Mouse (Mus musculus): ENCODE data around the gene Cyp4f39. TPM values are rescaled to one million over a fixed set of nuclear protein-coding genes. Genes with fewer than 3 reads are reported as not detected.

Cyp4f39 gene
- polyA plus RNA-seq (2014; fragmentation: Nextera tagmentation; extraction: Ambion mirVana) = 0.79 and 0.92 TPM in 2 replicates

- peaks cover 8% of the 10 kb centered on the region; the same call in 1 of the 2 replicates for H3K27me3 ChIP-seq (ENCODE audit: control insufficient read depth, insufficient read depth, low read length)
- WGBS = 1% methylated on average over 19 of the region's 19 CpGs
- H3K36me3 ChIP-seq (ENCODE audit: control insufficient read depth, insufficient read depth, low read length) = no peaks in the 10 kb centered on the region
- no peaks in the 10 kb centered on the region for H3K4me1 ChIP-seq (ENCODE audit: control insufficient read depth, insufficient read depth, low read length)
- H3K4me3 ChIP-seq (ENCODE audit: low read depth, low read length) = peak within 1 kb of the TSS; percentile 3; the same call in 1 of the 2 replicates
- H3K9me3 ChIP-seq (ENCODE audit: control insufficient read depth, low read length) = no peaks in the 10 kb centered on the region
- no peak within 1 kb of the TSS for H3K9ac ChIP-seq (replicated peaks; ENCODE audit: low read depth, low read length)
- H3K27ac ChIP-seq (ENCODE audit: low read depth, low read length) = no peak within 1 kb of the TSS
- ATAC-seq (ENCODE audit: low read depth) = no peak
- H3K4me2 ChIP-seq (ENCODE audit: low read depth, low read length) = peak within 1 kb of the TSS; percentile 43
Observed at GRCm38 (mm10) chr17:32452482-32452881, at the start of gene Cyp4f39. Gene Cyp4f39 (plus strand): TSS chr17:32452723.

GRCm38 (mm10) chr17:32402779-32403157 lies 49.8 kb upstream of the Cyp4f39 start:
- no peaks in the 10 kb centered on the region for H3K36me3 ChIP-seq (ENCODE audit: control insufficient read depth, insufficient read depth, low read length)
- no peak overlapping the region for H3K4me3 ChIP-seq (ENCODE audit: low read depth, low read length)
- H3K4me2 ChIP-seq (ENCODE audit: low read depth, low read length) = no peak overlapping the region
- no peak for ATAC-seq (ENCODE audit: low read depth)
- H3K27ac ChIP-seq (ENCODE audit: low read depth, low read length) = no peak overlapping the region
- 74% methylated on average over 11 of the region's 11 CpGs for WGBS
- H3K4me1 ChIP-seq (ENCODE audit: control insufficient read depth, insufficient read depth, low read length) = no peaks in the 10 kb centered on the region
- H3K27me3 ChIP-seq (ENCODE audit: control insufficient read depth, insufficient read depth, low read length) = peaks cover 6% of the 10 kb centered on the region
- H3K9me3 ChIP-seq (ENCODE audit: control insufficient read depth, low read length) = no peaks in the 10 kb centered on the region
- H3K9ac ChIP-seq (replicated peaks; ENCODE audit: low read depth, low read length) = no peak overlapping the region

GRCm38 (mm10) chr17:32403417-32403816 lies 49.1 kb upstream of the Cyp4f39 start, which contains the start of gene Rasal3:
Gene Rasal3 (minus strand): TSS chr17:32403583.
- H3K4me2 ChIP-seq (ENCODE audit: low read depth, low read length) = no peak within 1 kb of the TSS
- no peak within 1 kb of the TSS for H3K4me3 ChIP-seq (ENCODE audit: low read depth, low read length)
- no peaks in the 10 kb centered on the region for H3K9me3 ChIP-seq (ENCODE audit: control insufficient read depth, low read length)
- no peak within 1 kb of the TSS for H3K9ac ChIP-seq (replicated peaks; ENCODE audit: low read depth, low read length)
- H3K36me3 ChIP-seq (ENCODE audit: control insufficient read depth, insufficient read depth, low read length) = no peaks in the 10 kb centered on the region
- no peak for ATAC-seq (ENCODE audit: low read depth)
- no peaks in the 10 kb centered on the region for H3K4me1 ChIP-seq (ENCODE audit: control insufficient read depth, insufficient read depth, low read length)
- 81% methylated on average over 8 of the region's 8 CpGs for WGBS
- no peaks in the 10 kb centered on the region for H3K27me3 ChIP-seq (ENCODE audit: control insufficient read depth, insufficient read depth, low read length)
- H3K27ac ChIP-seq (ENCODE audit: low read depth, low read length) = no peak within 1 kb of the TSS

GRCm38 (mm10) chr17:32411898-32412297 lies 40.6 kb upstream of the Cyp4f39 start:
- H3K4me3 ChIP-seq (ENCODE audit: low read depth, low read length) = no peak overlapping the region
- H3K4me1 ChIP-seq (ENCODE audit: control insufficient read depth, insufficient read depth, low read length) = no peaks in the 10 kb centered on the region
- H3K9ac ChIP-seq (replicated peaks; ENCODE audit: low read depth, low read length) = no peak overlapping the region
- H3K9me3 ChIP-seq (ENCODE audit: control insufficient read depth, low read length) = no peaks in the 10 kb centered on the region
- WGBS = 88% methylated on average over 6 of the region's 6 CpGs
- H3K36me3 ChIP-seq (ENCODE audit: control insufficient read depth, insufficient read depth, low read length) = no peaks in the 10 kb centered on the region
- no peaks in the 10 kb centered on the region for H3K27me3 ChIP-seq (ENCODE audit: control insufficient read depth, insufficient read depth, low read length)
- no peak for ATAC-seq (ENCODE audit: low read depth)
- no peak overlapping the region for H3K4me2 ChIP-seq (ENCODE audit: low read depth, low read length)
- H3K27ac ChIP-seq (ENCODE audit: low read depth, low read length) = no peak overlapping the region

- Histone ChIP-seq H3K27me3 (ENCODE audit: control insufficient read depth, insufficient read depth, low read length) (no peaks in the 10 kb centered on the region), H3K4me2 (ENCODE audit: low read depth, low read length) (no peak overlapping the region), H3K4me1 (ENCODE audit: control insufficient read depth, insufficient read depth, low read length) (no peaks in the 10 kb centered on the region), H3K27ac (ENCODE audit: low read depth, low read length) (no peak overlapping the region), H3K36me3 (ENCODE audit: control insufficient read depth, insufficient read depth, low read length) (no peaks in the 10 kb centered on the region), H3K9ac (replicated peaks; ENCODE audit: low read depth, low read length) (no peak overlapping the region), H3K9me3 (ENCODE audit: control insufficient read depth, low read length) (no peaks in the 10 kb centered on the region), H3K4me3 (ENCODE audit: low read depth, low read length) (no peak overlapping the region)
- no peak for ATAC-seq (ENCODE audit: low read depth)
- WGBS = 54% methylated on average over 24 of the region's 24 CpGs
Observed at GRCm38 (mm10) chr17:32415417-32416020, 37.0 kb upstream of the Cyp4f39 start.

- Histone ChIP-seq H3K9ac (replicated peaks; ENCODE audit: low read depth, low read length) (no peak overlapping the region), H3K27me3 (ENCODE audit: control insufficient read depth, insufficient read depth, low read length) (no peaks in the 10 kb centered on the region), H3K4me3 (ENCODE audit: low read depth, low read length) (no peak overlapping the region), H3K27ac (ENCODE audit: low read depth, low read length) (no peak overlapping the region), H3K4me1 (ENCODE audit: control insufficient read depth, insufficient read depth, low read length) (no peaks in the 10 kb centered on the region), H3K36me3 (ENCODE audit: control insufficient read depth, insufficient read depth, low read length) (no peaks in the 10 kb centered on the region), H3K9me3 (ENCODE audit: control insufficient read depth, low read length) (no peaks in the 10 kb centered on the region), H3K4me2 (ENCODE audit: low read depth, low read length) (no peak overlapping the region)
- WGBS = 94% methylated on average over 14 of the region's 14 CpGs
- ATAC-seq (ENCODE audit: low read depth) = no peak
Observed at GRCm38 (mm10) chr17:32416771-32417170, 35.8 kb upstream of the Cyp4f39 start.

GRCm38 (mm10) chr17:32419989-32420388 lies 32.5 kb upstream of the Cyp4f39 start:
- 82% methylated on average over 2 of the region's 2 CpGs for WGBS
- Histone ChIP-seq H3K9ac (replicated peaks; ENCODE audit: low read depth, low read length) (no peak overlapping the region), H3K27ac (ENCODE audit: low read depth, low read length) (no peak overlapping the region), H3K36me3 (ENCODE audit: control insufficient read depth, insufficient read depth, low read length) (no peaks in the 10 kb centered on the region), H3K9me3 (ENCODE audit: control insufficient read depth, low read length) (no peaks in the 10 kb centered on the region), H3K4me2 (ENCODE audit: low read depth, low read length) (no peak overlapping the region), H3K4me3 (ENCODE audit: low read depth, low read length) (no peak overlapping the region), H3K4me1 (ENCODE audit: control insufficient read depth, insufficient read depth, low read length) (no peaks in the 10 kb centered on the region), H3K27me3 (ENCODE audit: control insufficient read depth, insufficient read depth, low read length) (no peaks in the 10 kb centered on the region)
- ATAC-seq (ENCODE audit: low read depth) = no peak

GRCm38 (mm10) chr17:32420781-32421180 lies 31.7 kb upstream of the Cyp4f39 start:
- H3K4me2 ChIP-seq (ENCODE audit: low read depth, low read length) = no peak overlapping the region
- H3K9ac ChIP-seq (replicated peaks; ENCODE audit: low read depth, low read length) = no peak overlapping the region
- no peaks in the 10 kb centered on the region for H3K27me3 ChIP-seq (ENCODE audit: control insufficient read depth, insufficient read depth, low read length)
- no peak overlapping the region for H3K4me3 ChIP-seq (ENCODE audit: low read depth, low read length)
- H3K36me3 ChIP-seq (ENCODE audit: control insufficient read depth, insufficient read depth, low read length) = no peaks in the 10 kb centered on the region
- H3K4me1 ChIP-seq (ENCODE audit: control insufficient read depth, insufficient read depth, low read length) = no peaks in the 10 kb centered on the region
- 87% methylated on average over 8 of the region's 8 CpGs for WGBS
- no peaks in the 10 kb centered on the region for H3K9me3 ChIP-seq (ENCODE audit: control insufficient read depth, low read length)
- no peak for ATAC-seq (ENCODE audit: low read depth)
- H3K27ac ChIP-seq (ENCODE audit: low read depth, low read length) = no peak overlapping the region

- Histone ChIP-seq H3K27ac (ENCODE audit: low read depth, low read length) (no peak within 1 kb of the TSS), H3K27me3 (ENCODE audit: control insufficient read depth, insufficient read depth, low read length) (no peaks in the 10 kb centered on the region), H3K9me3 (ENCODE audit: control insufficient read depth, low read length) (no peaks in the 10 kb centered on the region), H3K4me2 (ENCODE audit: low read depth, low read length) (no peak within 1 kb of the TSS), H3K36me3 (ENCODE audit: control insufficient read depth, insufficient read depth, low read length) (no peaks in the 10 kb centered on the region), H3K4me1 (ENCODE audit: control insufficient read depth, insufficient read depth, low read length) (no peaks in the 10 kb centered on the region), H3K4me3 (ENCODE audit: low read depth, low read length) (no peak within 1 kb of the TSS), H3K9ac (replicated peaks; ENCODE audit: low read depth, low read length) (no peak within 1 kb of the TSS)
- ATAC-seq (ENCODE audit: low read depth) = no peak
- WGBS = 87% methylated on average over 2 of the region's 2 CpGs
Observed at GRCm38 (mm10) chr17:32424034-32424433, 28.5 kb upstream of the Cyp4f39 start, which contains the start of gene Pglyrp2. Gene Pglyrp2 (minus strand): TSS chr17:32424167.
